Mouse (Mus musculus) spleen, postnatal 4 days (tissue): ENCODE data around the gene Sox3.

ENCODE experiments used
- DNase-seq, 2 experiments: peaks; one replicate each; pipeline ENCODE4 v3.0.0; 2022; ENCODE audit warnings: low spot score in 2 of 2

The Sox3 gene

GRCm38 (mm10) chrX:60892801-60893681 is at the start of gene Sox3:
Gene Sox3, minus strand, starts transcription at chrX:60893430.
- peak in 1 of 2 experiments; percentile 63 for DNase-seq

- no peak for DNase-seq
Measured at GRCm38 (mm10) chrX:60940225-60940624, 47.0 kb upstream of the Sox3 start.

GRCm38 (mm10) chrX:60899546-60899945 is 6.3 kb upstream of the Sox3 start:
- DNase-seq: no peak

GRCm38 (mm10) chrX:60898641-60899040 is 5.4 kb upstream of the Sox3 start:
- no peak for DNase-seq

GRCm38 (mm10) chrX:60896296-60896695 is 3.1 kb upstream of the Sox3 start:
- no peak for DNase-seq

GRCm38 (mm10) chrX:60895416-60895815 is 2.2 kb upstream of the Sox3 start:
- DNase-seq: no peak

GRCm38 (mm10) chrX:60893720-60894543 is 702 bp upstream of the Sox3 start:
- no peak for DNase-seq

- no peak for DNase-seq
Measured at GRCm38 (mm10) chrX:60892098-60892800, 981 bp downstream of the Sox3 start.

GRCm38 (mm10) chrX:60891329-60892095 is 1.7 kb downstream of the Sox3 start:
- no peak for DNase-seq

GRCm38 (mm10) chrX:60890651-60891050 is 2.6 kb downstream of the Sox3 start:
- no peak for DNase-seq

- no peak for DNase-seq
Measured at GRCm38 (mm10) chrX:60889956-60890485, 3.2 kb downstream of the Sox3 start.
